Mouse (Mus musculus): ENCODE data around the gene Svs3b. TPM values are rescaled to one million over a fixed set of nuclear protein-coding genes. Genes with fewer than 3 reads are reported as not detected.
"Not testable (repeated sequence)": the region's sequence is repeated elsewhere in the genome, so short reads cannot be mapped to it uniquely, and the experiment has no call there.

Gene Svs3b
- not detected in 2 replicates for polyA plus RNA-seq (2016; fragmentation: Nextera tagmentation; extraction: Ambion mirVana)

DNA sequence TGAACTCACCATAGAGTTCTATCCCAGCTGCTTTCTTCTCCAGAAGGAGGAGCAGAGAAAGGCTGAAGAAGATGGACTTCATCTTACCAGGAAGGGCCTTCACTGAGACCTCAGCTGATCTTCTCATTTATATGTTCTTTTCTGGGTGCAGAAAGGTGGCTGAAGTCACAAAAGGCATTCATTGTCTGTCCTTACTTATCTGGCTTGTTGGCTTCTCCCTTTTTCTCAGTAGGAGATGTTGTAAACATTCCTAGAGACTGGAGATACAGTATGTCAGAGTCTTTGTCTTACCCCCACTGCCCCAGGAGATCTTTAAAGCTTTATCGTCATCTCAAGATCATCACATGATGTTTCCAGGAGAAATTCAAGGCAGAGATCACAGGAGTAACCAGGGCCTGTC is at the start of gene Svs3b:
TSS of gene Svs3b (minus strand) at position 101 of the 400 bp plus-strand sequence.
- WGBS = 81% methylated on average over 1 of the region's 1 CpGs
- not testable (repeated sequence) for H3K27me3 ChIP-seq

GRCm38 (mm10) chr2:164288968-164289367 is 32.5 kb upstream of the Svs3b start, which contains the start of gene Svs3a:
Gene Svs3a (plus strand): TSS chr2:164289268.
- not testable (repeated sequence) for H3K4me1 ChIP-seq; H3K4me2 ChIP-seq (replicated peaks); H3K27ac ChIP-seq; H3K27me3 ChIP-seq; ATAC-seq (ENCODE audit: insufficient number of reproducible peaks, insufficient read depth, low FRiP score, low TSS enrichment); H3K4me3 ChIP-seq; H3K9ac ChIP-seq; H3K9me3 ChIP-seq; H3K36me3 ChIP-seq
- 74% methylated on average over 1 of the region's 1 CpGs for WGBS

More for the DNA sequence above, at the start of gene Svs3b:
- H3K9me3 ChIP-seq; H3K36me3 ChIP-seq; H3K4me1 ChIP-seq; H3K4me3 ChIP-seq; ATAC-seq (ENCODE audit: insufficient number of reproducible peaks, insufficient read depth, low FRiP score, low TSS enrichment); H3K9ac ChIP-seq; H3K4me2 ChIP-seq (replicated peaks); H3K27ac ChIP-seq: not testable (repeated sequence)

GRCm38 (mm10) chr2:164278359-164278758 is 21.9 kb upstream of the Svs3b start, which contains the start of gene Svs4:
Gene Svs4 (minus strand): TSS chr2:164278459.
- H3K4me2 ChIP-seq (replicated peaks) = no peak within 1 kb of the TSS
- ATAC-seq (ENCODE audit: insufficient number of reproducible peaks, insufficient read depth, low FRiP score, low TSS enrichment) = no peak
- H3K4me1 ChIP-seq = no peaks in the 10 kb centered on the region
- WGBS = 89% methylated on average over 4 of the region's 4 CpGs
- no peak within 1 kb of the TSS for H3K9ac ChIP-seq
- H3K27me3 ChIP-seq = no peaks in the 10 kb centered on the region
- H3K36me3 ChIP-seq = no peaks in the 10 kb centered on the region
- H3K9me3 ChIP-seq = no peaks in the 10 kb centered on the region
- no peak within 1 kb of the TSS for H3K4me3 ChIP-seq
- H3K27ac ChIP-seq = no peak within 1 kb of the TSS

GRCm38 (mm10) chr2:164238366-164238765 is 18.1 kb downstream of the Svs3b start, which contains the start of gene Svs2:
Gene Svs2 (minus strand): TSS chr2:164238466.
- Histone ChIP-seq H3K27ac (no peak within 1 kb of the TSS), H3K9me3 (no peaks in the 10 kb centered on the region), H3K27me3 (0 out of 2 replicates have a peak, but pooled peaks cover 3% of the 10 kb centered on the region), H3K4me3 (no peak within 1 kb of the TSS), H3K36me3 (no peaks in the 10 kb centered on the region), H3K9ac (no peak within 1 kb of the TSS), H3K4me2 (replicated peaks) (no peak within 1 kb of the TSS), H3K4me1 (no peaks in the 10 kb centered on the region)
- WGBS = 88% methylated on average over 3 of the region's 3 CpGs
- no peak for ATAC-seq (ENCODE audit: insufficient number of reproducible peaks, insufficient read depth, low FRiP score, low TSS enrichment)

GRCm38 (mm10) chr2:164232671-164233070 is 23.8 kb downstream of the Svs3b start:
- Histone ChIP-seq H3K36me3 (no peaks in the 10 kb centered on the region), H3K4me1 (no peaks in the 10 kb centered on the region), H3K9me3 (no peaks in the 10 kb centered on the region), H3K4me2 (replicated peaks) (no peak overlapping the region), H3K9ac (no peak overlapping the region), H3K27ac (no peak overlapping the region), H3K4me3 (no peak overlapping the region), H3K27me3 (no peaks in the 10 kb centered on the region)
- ATAC-seq (ENCODE audit: insufficient number of reproducible peaks, insufficient read depth, low FRiP score, low TSS enrichment) = no peak
- WGBS = 91% methylated on average over 8 of the region's 8 CpGs

- 85% methylated on average over 8 of the region's 8 CpGs for WGBS
- no peaks in the 10 kb centered on the region for H3K27me3 ChIP-seq
- no peaks in the 10 kb centered on the region for H3K9me3 ChIP-seq
- H3K4me1 ChIP-seq = no peaks in the 10 kb centered on the region
- no peak overlapping the region for H3K27ac ChIP-seq
- H3K36me3 ChIP-seq = no peaks in the 10 kb centered on the region
- no peak overlapping the region for H3K4me3 ChIP-seq
- ATAC-seq (ENCODE audit: insufficient number of reproducible peaks, insufficient read depth, low FRiP score, low TSS enrichment) = no peak
- H3K9ac ChIP-seq = no peak overlapping the region
- H3K4me2 ChIP-seq (replicated peaks) = no peak overlapping the region
Observed at GRCm38 (mm10) chr2:164228361-164229070, 27.9 kb downstream of the Svs3b start.

- Histone ChIP-seq H3K4me1 (no peaks in the 10 kb centered on the region), H3K9ac (no peak within 1 kb of the TSS), H3K36me3 (no peaks in the 10 kb centered on the region), H3K27ac (no peak within 1 kb of the TSS), H3K4me3 (no peak within 1 kb of the TSS), H3K27me3 (no peaks in the 10 kb centered on the region), H3K4me2 (replicated peaks) (no peak within 1 kb of the TSS), H3K9me3 (no peaks in the 10 kb centered on the region)
- ATAC-seq (ENCODE audit: insufficient number of reproducible peaks, insufficient read depth, low FRiP score, low TSS enrichment) = no peak
- WGBS = 70% methylated on average over 11 of the region's 11 CpGs
Observed at GRCm38 (mm10) chr2:164221522-164221921, 34.9 kb downstream of the Svs3b start, which contains the start of gene Wfdc15b. Gene Wfdc15b (minus strand): TSS chr2:164221660.

GRCm38 (mm10) chr2:164219295-164219694 is 37.1 kb downstream of the Svs3b start:
- no peak overlapping the region for H3K4me3 ChIP-seq
- no peaks in the 10 kb centered on the region for H3K9me3 ChIP-seq
- no peaks in the 10 kb centered on the region for H3K27me3 ChIP-seq
- no peaks in the 10 kb centered on the region for H3K4me1 ChIP-seq
- no peak overlapping the region for H3K9ac ChIP-seq
- ATAC-seq (ENCODE audit: insufficient number of reproducible peaks, insufficient read depth, low FRiP score, low TSS enrichment) = no peak
- no peak overlapping the region for H3K27ac ChIP-seq
- 83% methylated on average over 9 of the region's 9 CpGs for WGBS
- H3K4me2 ChIP-seq (replicated peaks) = no peak overlapping the region
- no peaks in the 10 kb centered on the region for H3K36me3 ChIP-seq

DNA sequence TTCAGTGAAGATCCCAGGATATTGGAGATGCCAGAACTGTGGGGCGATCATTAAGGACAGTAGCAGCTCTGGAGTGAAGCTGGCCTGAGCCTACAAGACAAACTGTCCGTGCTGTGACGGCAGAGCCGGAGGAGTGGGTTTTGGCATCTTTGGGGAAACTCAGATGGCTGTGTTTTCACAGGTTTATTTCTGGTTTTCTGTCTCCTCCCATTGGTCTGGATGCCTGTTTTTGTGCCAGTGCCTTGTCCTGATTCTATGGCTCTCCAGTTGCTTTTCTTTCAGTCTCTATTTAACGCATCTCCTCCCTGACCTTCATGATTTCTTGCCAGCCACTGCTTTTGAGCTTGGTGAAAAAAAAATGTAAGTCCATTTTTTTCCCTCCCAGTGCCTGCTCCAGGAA is 43.7 kb downstream of the Svs3b start:
- no peak for ATAC-seq (ENCODE audit: insufficient number of reproducible peaks, insufficient read depth, low FRiP score, low TSS enrichment)
- WGBS = 87% methylated on average over 5 of the region's 5 CpGs
- no peak overlapping the region for H3K4me2 ChIP-seq (replicated peaks)
- H3K9ac ChIP-seq = no peak overlapping the region
- no peaks in the 10 kb centered on the region for H3K27me3 ChIP-seq
- no peaks in the 10 kb centered on the region for H3K9me3 ChIP-seq
- H3K36me3 ChIP-seq = no peaks in the 10 kb centered on the region
- H3K4me3 ChIP-seq = no peak overlapping the region
- no peak overlapping the region for H3K27ac ChIP-seq
- no peaks in the 10 kb centered on the region for H3K4me1 ChIP-seq

DNA sequence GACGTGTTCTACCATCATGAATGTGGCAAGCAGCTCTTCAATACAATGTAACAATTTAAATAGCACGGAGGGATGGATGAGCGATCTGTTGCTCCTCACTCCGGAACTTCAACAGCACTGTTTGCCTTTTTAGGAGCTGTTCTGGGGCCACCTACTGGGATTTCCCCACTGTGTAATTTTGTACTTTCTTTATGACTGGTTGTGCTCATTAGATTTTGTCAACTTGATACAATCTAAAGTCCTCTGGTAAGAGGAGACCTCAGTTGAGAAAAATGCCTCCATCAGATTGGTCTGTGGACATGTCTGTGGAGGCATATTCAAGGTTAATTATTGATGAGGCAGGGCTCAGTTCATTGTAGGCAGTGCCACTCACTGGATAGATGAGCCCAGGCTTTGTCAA is 45.5 kb downstream of the Svs3b start:
- Histone ChIP-seq H3K9ac (no peak overlapping the region), H3K4me3 (no peak overlapping the region), H3K4me1 (no peaks in the 10 kb centered on the region), H3K27ac (no peak overlapping the region), H3K9me3 (no peaks in the 10 kb centered on the region), H3K27me3 (no peaks in the 10 kb centered on the region), H3K36me3 (no peaks in the 10 kb centered on the region), H3K4me2 (replicated peaks) (no peak overlapping the region)
- ATAC-seq (ENCODE audit: insufficient number of reproducible peaks, insufficient read depth, low FRiP score, low TSS enrichment) = no peak
- WGBS = 91% methylated on average over 4 of the region's 4 CpGs

DNA sequence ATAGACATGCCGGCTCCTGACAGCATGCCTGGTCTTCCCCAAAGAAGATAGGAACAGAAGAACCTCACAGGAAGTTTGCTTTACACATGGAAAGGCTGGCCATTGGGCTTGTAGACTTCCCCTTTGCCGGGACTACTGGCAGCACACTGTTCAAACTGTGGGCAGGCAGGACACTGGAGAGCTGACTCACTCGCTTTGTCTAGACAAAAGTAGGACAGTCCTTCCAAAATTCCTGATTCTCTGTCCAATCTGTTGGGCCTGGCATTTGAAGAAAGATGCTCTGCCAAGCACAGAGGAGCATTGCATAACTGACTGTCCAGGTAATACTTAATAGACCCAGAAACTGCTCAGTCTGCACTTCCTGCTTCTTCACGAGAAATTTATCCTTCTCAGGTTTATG is 49.8 kb downstream of the Svs3b start:
- Histone ChIP-seq H3K4me3 (no peak overlapping the region), H3K4me1 (no peaks in the 10 kb centered on the region), H3K27ac (no peak overlapping the region), H3K9ac (no peak overlapping the region), H3K4me2 (replicated peaks) (no peak overlapping the region), H3K36me3 (no peaks in the 10 kb centered on the region), H3K27me3 (no peaks in the 10 kb centered on the region), H3K9me3 (no peaks in the 10 kb centered on the region)
- no peak for ATAC-seq (ENCODE audit: insufficient number of reproducible peaks, insufficient read depth, low FRiP score, low TSS enrichment)
- WGBS = 76% methylated on average over 4 of the region's 4 CpGs

DNA sequence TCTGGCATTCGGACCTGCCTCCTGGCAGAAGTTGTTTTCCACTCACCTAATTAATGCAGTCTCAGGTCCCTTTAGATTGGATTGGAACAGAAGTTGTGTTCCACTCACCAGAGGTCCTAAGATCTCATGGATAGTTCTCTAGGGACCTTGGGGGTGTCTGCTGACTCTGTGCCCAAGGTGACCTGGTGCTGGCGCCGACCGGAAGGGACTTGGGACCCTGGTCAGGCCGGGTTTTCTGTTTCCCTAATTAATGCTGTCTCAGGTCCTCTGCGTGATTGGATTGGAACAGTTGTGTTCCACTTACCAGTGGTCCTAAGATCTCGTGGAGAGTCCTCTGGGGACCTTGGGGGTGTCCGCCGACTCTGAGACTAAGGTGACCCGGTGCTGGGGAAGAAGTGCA is 50.4 kb downstream of the Svs3b start:
- H3K9ac ChIP-seq; H3K27me3 ChIP-seq; H3K9me3 ChIP-seq; ATAC-seq (ENCODE audit: insufficient number of reproducible peaks, insufficient read depth, low FRiP score, low TSS enrichment); H3K36me3 ChIP-seq; H3K4me1 ChIP-seq; H3K4me3 ChIP-seq; H3K27ac ChIP-seq; H3K4me2 ChIP-seq (replicated peaks): not testable (repeated sequence)
- WGBS = 92% methylated on average over 10 of the region's 10 CpGs
